Mouse (Mus musculus): Measurements from ENCODE around the gene Hcrt.

Gene Hcrt

GRCm38 (mm10) chr11:100736746-100737080 is 26.0 kb downstream of the Hcrt start:
- in situ Hi-C loops (cut with MboI, MseI): no loop called here

DNA sequence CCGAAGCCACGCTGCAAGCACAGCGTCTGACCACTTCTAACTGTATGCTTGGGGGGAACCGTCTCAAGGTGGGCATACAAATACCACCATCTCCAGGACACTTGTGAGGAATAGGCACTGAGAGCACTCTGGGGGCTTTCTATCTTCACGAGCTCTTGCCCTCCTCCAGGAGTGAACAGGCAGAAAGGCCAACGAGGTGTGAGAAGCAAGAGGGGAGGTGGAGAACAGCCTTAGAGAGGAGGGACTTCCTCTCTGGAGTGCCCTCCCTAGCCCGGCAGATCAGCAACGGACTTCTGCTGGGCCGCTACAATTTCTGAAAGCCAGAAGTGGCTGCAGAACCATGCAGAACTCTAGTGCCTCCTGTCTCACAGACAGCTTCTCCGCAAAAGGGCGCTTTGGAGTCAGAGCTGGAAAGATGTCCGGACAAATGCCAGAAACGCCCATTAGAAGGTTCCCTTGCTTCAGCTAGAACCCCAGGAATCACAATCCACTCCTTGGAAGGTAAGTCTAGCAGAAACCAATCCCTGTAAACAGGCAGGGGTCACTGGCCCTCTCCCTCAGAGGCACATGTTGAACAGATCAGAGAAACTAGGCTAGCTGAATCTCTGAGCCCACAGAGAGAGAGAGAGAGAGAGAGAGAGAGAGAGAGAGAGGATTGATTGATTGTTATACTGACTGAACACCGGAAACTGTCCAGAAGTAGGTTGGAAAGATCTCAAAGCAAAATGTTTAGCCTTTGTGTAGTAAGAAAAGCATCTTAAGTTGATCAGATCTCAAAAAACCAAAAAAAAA is 26.6 kb downstream of the Hcrt start:
- in situ Hi-C loops (cut with MboI, MseI): no loop called here

DNA sequence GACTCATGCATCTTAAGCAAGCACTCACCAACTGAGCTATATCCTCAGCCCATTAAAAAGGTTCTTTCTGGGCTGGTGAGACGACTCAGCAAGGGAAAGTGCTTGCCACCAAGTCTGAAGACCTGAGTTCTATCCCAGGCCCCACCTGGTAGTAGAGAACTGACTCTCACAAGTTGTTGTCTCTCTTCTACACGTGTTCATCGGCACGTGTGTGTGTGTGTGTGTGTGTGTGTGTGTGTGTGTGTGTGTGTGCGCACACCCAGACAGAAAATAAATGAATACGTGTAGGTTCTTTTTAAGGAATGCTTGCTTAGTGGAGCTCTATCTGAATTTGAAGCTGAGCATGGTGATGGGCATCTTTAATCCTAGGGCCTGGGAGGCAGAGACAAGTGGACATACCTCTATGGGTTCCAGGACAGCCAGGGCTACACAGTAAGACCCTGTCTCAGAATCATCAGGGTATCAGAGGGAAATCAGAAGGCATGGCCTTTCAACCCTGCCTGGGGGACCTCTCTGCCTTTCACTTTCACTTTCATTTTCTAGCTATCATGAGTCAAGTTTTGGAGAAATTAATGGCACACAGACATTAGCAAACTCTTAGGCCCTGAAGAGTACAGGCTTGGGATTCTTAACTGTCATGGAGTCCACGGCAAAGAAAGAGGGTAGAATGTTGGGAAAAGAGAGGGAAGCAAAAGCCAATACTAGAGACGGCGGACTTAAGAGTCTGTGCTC is 27.4 kb downstream of the Hcrt start:
- in situ Hi-C loops (cut with MboI, MseI): no loop called here

DNA sequence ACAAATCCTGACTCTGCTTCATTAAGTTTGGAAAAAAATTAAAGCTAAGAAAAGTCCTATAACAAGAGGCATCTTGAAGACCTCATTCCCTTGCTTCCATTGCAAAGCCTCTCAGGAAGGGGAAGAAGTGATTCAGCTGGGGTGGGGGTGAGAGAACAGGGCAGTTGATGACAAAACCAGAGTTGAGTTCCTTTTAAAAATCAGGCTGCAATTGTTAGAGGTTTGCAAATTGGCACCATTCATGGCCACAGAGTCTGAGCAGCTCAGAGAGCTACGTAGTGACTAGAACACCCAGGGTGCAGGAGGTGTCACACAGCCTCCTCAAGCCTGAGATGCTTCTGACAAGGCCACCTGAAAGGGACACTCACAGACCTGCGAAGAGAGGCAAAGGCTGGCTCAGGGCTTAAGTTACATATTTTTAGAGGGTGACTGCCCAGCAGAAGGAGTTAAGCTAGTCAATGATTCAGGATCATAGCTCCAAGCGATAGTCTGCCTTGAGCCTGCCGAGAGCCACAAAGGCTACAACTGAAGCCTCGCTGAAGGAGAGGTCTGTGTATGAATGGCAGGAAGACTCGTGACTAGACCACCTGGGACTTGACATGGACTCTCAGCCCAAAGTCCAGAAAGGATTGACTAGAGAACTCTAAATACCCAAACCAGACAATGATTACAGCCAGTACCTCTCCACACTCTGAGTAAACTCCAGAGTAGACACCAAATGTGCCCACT is 32.1 kb downstream of the Hcrt start:
- in situ Hi-C loops (cut with MboI, MseI): no loop called here

DNA sequence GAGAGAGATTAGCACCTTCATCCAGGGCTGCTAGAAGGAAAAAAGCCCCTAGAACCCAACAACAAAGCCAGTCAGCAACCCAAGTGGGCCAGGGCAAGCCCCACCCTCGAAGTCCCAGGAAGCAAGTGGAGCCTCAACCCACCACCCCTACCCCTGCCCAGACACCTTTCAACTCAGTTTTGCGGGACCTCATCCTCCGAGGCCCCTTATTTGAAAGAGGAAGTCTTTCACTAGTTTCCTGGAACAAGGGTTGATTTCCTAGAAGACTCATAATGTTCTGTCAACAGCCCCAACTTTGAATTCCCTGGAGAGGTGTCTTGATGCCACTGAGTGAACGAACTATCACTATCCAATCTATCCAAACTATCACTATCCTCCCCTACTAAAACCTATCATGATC is 32.8 kb downstream of the Hcrt start:
- in situ Hi-C loops (cut with MboI, MseI): no loop called here

- in situ Hi-C loops (cut with MboI, MseI): no loop called here
These were observed 34.1 kb downstream of the Hcrt start for GRCm38 (mm10) chr11:100728601-100729000.

- in situ Hi-C loops (cut with MboI, MseI): no loop called here
These were observed 35.5 kb downstream of the Hcrt start for GRCm38 (mm10) chr11:100727201-100727600.

- in situ Hi-C loops (cut with MboI, MseI): no loop called here
These were observed 37.7 kb downstream of the Hcrt start for GRCm38 (mm10) chr11:100724919-100725512.

DNA sequence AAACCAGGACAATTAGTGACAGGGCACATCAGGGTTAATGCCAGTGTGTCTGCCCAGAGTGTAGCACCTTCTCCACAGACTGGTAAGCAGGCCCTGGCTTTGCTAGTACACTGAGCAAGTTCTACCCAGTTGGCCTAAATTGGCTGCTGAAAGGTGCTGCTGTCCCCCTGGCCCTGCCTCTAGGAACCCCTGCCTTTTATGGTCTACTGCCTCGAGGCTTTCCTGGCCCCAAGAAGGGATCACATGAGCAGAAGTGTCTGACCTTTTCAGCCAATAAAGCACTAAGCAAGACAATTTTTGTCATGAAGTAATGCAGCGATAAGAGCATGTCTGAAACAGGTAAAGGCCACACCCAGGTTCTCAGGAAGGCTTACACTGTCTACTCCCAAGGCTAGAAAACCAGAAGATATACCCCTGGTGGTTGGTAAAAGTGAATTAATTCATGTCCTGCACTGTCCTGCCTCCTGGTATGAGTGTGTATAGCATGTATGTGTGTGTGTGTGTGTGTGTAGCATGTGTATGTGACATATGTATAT is 40.2 kb downstream of the Hcrt start:
- in situ Hi-C loops (cut with MboI, MseI): no loop called here

DNA sequence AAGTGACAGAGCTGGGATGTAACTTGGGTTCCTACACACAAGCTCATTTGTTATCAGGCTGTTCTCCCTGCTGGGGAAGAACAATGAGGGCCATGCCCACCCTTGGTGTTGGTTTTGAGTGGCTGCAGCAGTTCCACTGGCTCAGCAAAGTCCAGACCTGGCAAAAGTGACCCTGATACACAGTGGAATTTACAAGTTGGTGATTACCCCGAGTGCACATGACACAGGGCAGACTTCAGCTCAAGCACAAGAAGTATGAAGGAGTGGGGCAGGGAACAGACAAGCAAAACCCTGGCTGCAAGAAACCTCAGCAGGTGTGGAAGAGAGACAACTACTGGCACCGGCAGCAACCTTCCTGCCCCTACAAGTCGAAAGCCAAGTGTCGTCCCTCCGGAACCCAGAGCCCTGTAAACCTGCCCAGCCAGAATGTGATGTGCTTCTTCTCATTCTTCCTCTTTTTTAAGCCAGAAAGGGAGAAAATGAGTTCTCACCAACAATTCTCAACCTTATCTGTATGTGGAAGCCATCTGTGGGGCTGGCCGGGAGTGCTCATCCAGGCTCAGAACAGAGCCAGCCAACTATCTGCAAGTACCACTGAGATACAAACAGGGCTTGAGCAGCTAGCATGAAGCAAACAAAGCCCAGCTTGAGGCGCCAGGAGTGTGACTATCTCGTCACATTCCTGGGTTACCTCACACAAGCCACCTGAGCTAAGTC is 40.8 kb downstream of the Hcrt start:
- in situ Hi-C loops (cut with MboI, MseI): no loop called here

- in situ Hi-C loops (cut with MboI, MseI): no loop called here
These were observed 41.5 kb downstream of the Hcrt start for GRCm38 (mm10) chr11:100721254-100721653.

GRCm38 (mm10) chr11:100720345-100720744 is 42.4 kb downstream of the Hcrt start:
- in situ Hi-C loops (cut with MboI, MseI): no loop called here

GRCm38 (mm10) chr11:100719893-100720292 is 42.8 kb downstream of the Hcrt start:
- in situ Hi-C loops (cut with MboI, MseI): no loop called here

GRCm38 (mm10) chr11:100719312-100719711 is 43.4 kb downstream of the Hcrt start:
- in situ Hi-C loops (cut with MboI, MseI): no loop called here

GRCm38 (mm10) chr11:100718866-100719265 is 43.9 kb downstream of the Hcrt start:
- in situ Hi-C loops (cut with MboI, MseI): no loop called here

- in situ Hi-C loops (cut with MboI, MseI): no loop called here
These were observed 44.3 kb downstream of the Hcrt start for GRCm38 (mm10) chr11:100718462-100718861.

- in situ Hi-C loops (cut with MboI, MseI): no loop called here
These were observed 46.1 kb downstream of the Hcrt start for GRCm38 (mm10) chr11:100716649-100717048.

DNA sequence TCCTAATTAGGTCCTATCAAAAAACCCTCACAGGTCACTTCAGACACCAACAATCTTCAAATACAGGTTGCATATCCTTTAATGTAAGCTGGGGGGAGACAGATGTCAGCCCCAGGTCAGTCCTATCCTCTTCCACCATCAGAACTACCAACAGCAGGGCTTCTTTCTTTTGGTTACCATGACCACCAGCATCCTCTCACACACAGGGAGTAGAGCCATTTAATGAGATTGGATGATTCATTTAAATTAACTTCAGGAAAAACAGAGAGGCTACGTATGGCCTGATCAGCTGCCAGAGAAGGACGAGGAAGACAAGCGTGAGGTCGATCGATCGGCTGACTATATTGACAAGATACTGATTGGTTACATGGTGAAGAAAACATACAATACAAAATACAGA is 47.8 kb downstream of the Hcrt start:
- in situ Hi-C loops (cut with MboI, MseI): no loop called here

DNA sequence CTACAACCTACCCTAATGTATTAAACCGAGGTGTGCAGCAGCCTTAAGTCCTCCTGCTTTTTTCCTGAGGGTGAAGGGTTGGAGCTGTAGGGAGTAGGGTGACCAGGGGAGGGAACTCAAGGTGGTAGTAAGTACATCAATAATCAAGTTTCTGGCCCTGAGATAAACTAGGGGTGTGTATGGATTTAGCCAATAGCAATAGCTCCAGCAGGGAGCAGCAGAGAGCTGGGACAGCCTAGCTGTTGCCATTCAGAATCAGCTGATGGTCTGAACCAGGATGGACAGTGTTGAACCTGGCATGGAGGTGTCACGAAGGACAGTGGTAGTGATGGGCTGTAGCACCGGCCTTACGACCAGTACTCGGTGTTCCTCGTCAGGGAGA is 48.2 kb downstream of the Hcrt start:
- in situ Hi-C loops (cut with MboI, MseI): no loop called here

DNA sequence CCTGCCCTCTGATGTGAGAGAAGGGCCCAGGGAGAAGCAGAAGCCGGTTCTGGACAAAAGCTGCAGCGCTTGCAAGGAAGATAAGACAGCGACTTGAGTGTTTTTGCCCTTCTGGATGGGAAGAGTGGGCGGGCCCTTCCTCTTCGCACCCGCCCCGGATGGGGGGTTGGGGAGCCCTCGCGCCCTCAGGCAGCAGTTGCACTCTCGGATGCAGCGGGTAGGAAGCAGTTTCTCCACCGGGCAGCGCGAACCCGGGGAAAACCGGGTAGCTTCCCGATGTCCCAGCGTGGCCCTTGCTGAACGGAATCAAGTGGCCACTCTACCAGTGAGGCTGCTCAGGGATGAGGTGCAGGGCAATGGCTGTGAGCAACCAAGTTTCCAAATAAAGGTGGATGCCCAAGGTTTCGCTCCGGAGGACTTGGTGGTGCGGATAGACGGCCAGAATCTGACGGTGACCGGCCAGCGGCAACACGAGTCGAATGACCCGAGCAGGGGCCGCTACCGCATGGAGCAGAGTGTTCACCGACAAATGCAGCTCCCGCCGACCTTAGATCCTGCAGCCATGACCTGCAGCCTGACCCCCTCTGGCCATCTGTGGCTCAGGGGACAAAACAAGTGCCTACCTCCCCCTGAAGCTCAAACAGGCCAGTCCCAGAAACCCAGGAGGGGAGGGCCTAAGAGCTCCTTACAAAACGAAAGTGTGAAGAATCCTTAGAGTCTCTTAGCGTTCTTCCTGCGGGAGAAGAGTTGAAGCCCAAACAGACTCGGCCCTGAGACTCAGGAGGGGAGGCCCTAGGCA is 48.8 kb downstream of the Hcrt start, which contains the start of gene Hspb9:
Hspb9 (plus strand) TSS at position 116 of the 799 bp plus-strand sequence.
- in situ Hi-C loops (cut with MboI, MseI): no loop called here
